Mouse (Mus musculus): ENCODE results near the gene Lmo7.

GRCm38 (mm10) chr14:101750910-101751309 is 21.2 kb downstream of the Lmo7 start:
- TF ChIP-seq CHD2 (IDR thresholded peaks at IDR 0.05; ENCODE audit: low read depth, low read length): no peak
- no peak for TF ChIP-seq MAFK (IDR thresholded peaks at IDR 0.05; ENCODE audit: insufficient read depth, low read depth, low read length)
- TF ChIP-seq ZC3H11A (IDR thresholded peaks at IDR 0.05; ENCODE audit: borderline replicate concordance, low read depth, low read length): no peak
